Mouse (Mus musculus) small intestine, adult 2 months (tissue): ENCODE data around the gene Flnb.

ENCODE experiments used
- CTCF ChIP-seq: fragments of 200-500 bp; IDR thresholded peaks from 2 replicates; pipeline ENCODE4 v1.5.1; 2012; ENCODE audit warnings: low read depth, mild to moderate bottlenecking, control low read depth, inconsistent platforms, low read length, moderate library complexity, mixed read lengths; ENCODE audit not compliant: insufficient replicate concordance, insufficient read length; ENCODE audit errors: extremely low read depth
- POLR2A ChIP-seq: fragments of 200-500 bp; IDR thresholded peaks from 2 replicates; pipeline ENCODE4 v1.6.1; 2012; ENCODE audit warnings: low read depth, mild to moderate bottlenecking, control low read depth, inconsistent platforms, low read length, moderate library complexity

- no peak for TF ChIP-seq CTCF
- no peak for TF ChIP-seq POLR2A
These were observed 37.7 kb downstream of the Flnb start for GRCm38 (mm10) chr14:7855501-7855900.
